Comparison of ENCODE assay signal across 8 mouse cellular contexts in genomic region chr4:134123680-134124551, GRCm38 (mm10). TPM values are rescaled to one million over a fixed set of nuclear protein-coding genes. Genes with fewer than 3 reads are reported as not detected.
DNase-seq lines count a peak whose midpoint lies in the region; ATAC-seq lines count a peak whose summit lies in the region.

No protein-coding gene starts in this region.

- ATAC-seq in midbrain, embryonic 11.5 days (ENCODE audit: low FRiP score): no peak
- ATAC-seq in midbrain, embryonic 13.5 days: no peak
- ATAC-seq in forebrain, embryonic 16.5 days: no peak
- no peak for ATAC-seq in intestine, embryonic 16.5 days
- no peak for ATAC-seq in liver, embryonic 13.5 days (ENCODE audit: low read depth)

- no peak overlapping the region for H3K27ac ChIP-seq in midbrain, embryonic 11.5 days (ENCODE audit: low read depth, low read length)
- no peak overlapping the region for H3K27ac ChIP-seq in midbrain, embryonic 13.5 days
- H3K27ac ChIP-seq in forebrain, embryonic 16.5 days (ENCODE audit: low read length): no peak overlapping the region
- no peak overlapping the region for H3K27ac ChIP-seq in intestine, embryonic 16.5 days (ENCODE audit: low read length)
- H3K27ac ChIP-seq in liver, embryonic 13.5 days: no peak overlapping the region; the same call in 1 of the 2 replicates

- H3K9me3 ChIP-seq in midbrain, embryonic 11.5 days (ENCODE audit: control insufficient read depth, low read length): no peaks in the 10 kb centered on the region
- no peaks in the 10 kb centered on the region for H3K9me3 ChIP-seq in midbrain, embryonic 13.5 days
- no peaks in the 10 kb centered on the region for H3K9me3 ChIP-seq in forebrain, embryonic 16.5 days (ENCODE audit: control insufficient read depth, low read length)
- H3K9me3 ChIP-seq in intestine, embryonic 16.5 days (ENCODE audit: control insufficient read depth, low read length): no peaks in the 10 kb centered on the region
- H3K9me3 ChIP-seq in liver, embryonic 13.5 days (replicated peaks): no peaks in the 10 kb centered on the region

- H3K9ac ChIP-seq in midbrain, embryonic 11.5 days (ENCODE audit: low read length): peak overlapping the region; percentile 37; the same call in 1 of the 2 replicates
- H3K9ac ChIP-seq in midbrain, embryonic 13.5 days (replicated peaks): no peak overlapping the region
- 0 out of 2 replicates have a peak overlapping the region, but pooled peaks have one; percentile 17 for H3K9ac ChIP-seq in forebrain, embryonic 16.5 days (replicated peaks; ENCODE audit: low read depth, low read length)
- no peak overlapping the region for H3K9ac ChIP-seq in intestine, embryonic 16.5 days (ENCODE audit: low read depth, low read length)
- H3K9ac ChIP-seq in liver, embryonic 13.5 days: peak overlapping the region; percentile 49

- DNase-seq in midbrain, embryonic 11.5 days (ENCODE audit: low spot score, missing footprints): peak; percentile 96
- peak; percentile 96 for DNase-seq in brain, adult 2 months (ENCODE audit: low read depth, low spot score)
- peak; percentile 48 for DNase-seq in liver, embryonic 13.5 days
- DNase-seq in retina, postnatal 1 day: peak; percentile 81
- no peak for DNase-seq in urinary bladder, postnatal 4 days (ENCODE audit: low spot score in 2 of 2)

- 24% methylated on average over 17 of the region's 17 CpGs for WGBS in midbrain, embryonic 11.5 days
- WGBS in midbrain, embryonic 13.5 days: 27% methylated on average over 17 of the region's 17 CpGs
- WGBS in forebrain, embryonic 16.5 days: 25% methylated on average over 17 of the region's 17 CpGs
- WGBS in intestine, embryonic 16.5 days: 22% methylated on average over 17 of the region's 17 CpGs
- 12% methylated on average over 17 of the region's 17 CpGs for WGBS in liver, embryonic 13.5 days (ENCODE audit: insufficient replicate concordance)

- H3K4me1 ChIP-seq in midbrain, embryonic 11.5 days (ENCODE audit: control insufficient read depth, insufficient read depth, low read length): peaks cover 10% of the 10 kb centered on the region
- H3K4me1 ChIP-seq in midbrain, embryonic 13.5 days (replicated peaks): peaks cover 27% of the 10 kb centered on the region
- peaks cover 19% of the 10 kb centered on the region for H3K4me1 ChIP-seq in forebrain, embryonic 16.5 days (replicated peaks; ENCODE audit: control insufficient read depth, insufficient read depth, low read length)
- peaks cover 46% of the 10 kb centered on the region for H3K4me1 ChIP-seq in intestine, embryonic 16.5 days (ENCODE audit: control insufficient read depth, insufficient read depth, low read length)
- H3K4me1 ChIP-seq in liver, embryonic 13.5 days (replicated peaks): peaks cover 72% of the 10 kb centered on the region

- H3K4me3 ChIP-seq in midbrain, embryonic 11.5 days (ENCODE audit: low read depth, low read length): no peak overlapping the region
- H3K4me3 ChIP-seq in midbrain, embryonic 13.5 days (replicated peaks): no peak overlapping the region
- H3K4me3 ChIP-seq in forebrain, embryonic 16.5 days (replicated peaks; ENCODE audit: low read length): no peak overlapping the region
- H3K4me3 ChIP-seq in intestine, embryonic 16.5 days (ENCODE audit: low read length): no peak overlapping the region
- H3K4me3 ChIP-seq in liver, embryonic 13.5 days (replicated peaks): no peak overlapping the region

- no peak overlapping the region for H3K4me2 ChIP-seq in midbrain, embryonic 11.5 days
- H3K4me2 ChIP-seq in midbrain, embryonic 13.5 days (replicated peaks): no peak overlapping the region
- peak overlapping the region; percentile 7; the same call in 1 of the 2 replicates for H3K4me2 ChIP-seq in forebrain, embryonic 16.5 days (ENCODE audit: low read length)
- H3K4me2 ChIP-seq in intestine, embryonic 16.5 days (ENCODE audit: low read depth, low read length): 0 out of 2 replicates have a peak overlapping the region, but pooled peaks have one; percentile 7
- peak overlapping the region; percentile 43 for H3K4me2 ChIP-seq in liver, embryonic 13.5 days

- no peaks in the 10 kb centered on the region for H3K27me3 ChIP-seq in midbrain, embryonic 11.5 days (ENCODE audit: control insufficient read depth, insufficient read depth, low read length)
- H3K27me3 ChIP-seq in midbrain, embryonic 13.5 days: no peaks in the 10 kb centered on the region
- H3K27me3 ChIP-seq in forebrain, embryonic 16.5 days (replicated peaks; ENCODE audit: control insufficient read depth, insufficient read depth, low read length): no peaks in the 10 kb centered on the region
- H3K27me3 ChIP-seq in intestine, embryonic 16.5 days (replicated peaks; ENCODE audit: control insufficient read depth, insufficient read depth, low read length): no peaks in the 10 kb centered on the region
- H3K27me3 ChIP-seq in liver, embryonic 13.5 days: no peaks in the 10 kb centered on the region

- no peaks in the 10 kb centered on the region for H3K36me3 ChIP-seq in midbrain, embryonic 11.5 days (ENCODE audit: control insufficient read depth, insufficient read depth, low read length)
- H3K36me3 ChIP-seq in midbrain, embryonic 13.5 days: peaks cover 4% of the 10 kb centered on the region; the same call in 1 of the 2 replicates
- H3K36me3 ChIP-seq in forebrain, embryonic 16.5 days (ENCODE audit: control insufficient read depth, insufficient read depth): no peaks in the 10 kb centered on the region
- no peaks in the 10 kb centered on the region; the same call in 1 of the 2 replicates for H3K36me3 ChIP-seq in intestine, embryonic 16.5 days (ENCODE audit: control insufficient read depth, insufficient read depth, low read length)
- H3K36me3 ChIP-seq in liver, embryonic 13.5 days: no peaks in the 10 kb centered on the region

RNA-seq across cellular contexts. Expression of gene Sh3bgrl3, which starts 4.7 kb away (rescaled TPM):
- 308 and 312 TPM in 2 replicates for polyA plus RNA-seq in midbrain, embryonic 11.5 days (2014; fragmentation: Nextera tagmentation; extraction: Ambion mirVana)
- 319 and 332 TPM in 2 replicates for polyA plus RNA-seq in midbrain, embryonic 13.5 days (2015; fragmentation: Nextera tagmentation; extraction: Ambion mirVana)
- 321 and 354 TPM in 2 replicates for polyA plus RNA-seq in forebrain, embryonic 16.5 days (2015; fragmentation: Nextera tagmentation; extraction: Ambion mirVana)
- polyA plus RNA-seq in intestine, embryonic 16.5 days (2015; fragmentation: Nextera tagmentation; extraction: Ambion mirVana): 428 and 452 TPM in 2 replicates
- polyA plus RNA-seq in liver, embryonic 13.5 days (2015; fragmentation: Nextera tagmentation; extraction: Ambion mirVana): 158 and 171 TPM in 2 replicates

RNA-seq across cellular contexts. Expression of gene Ubxn11, which starts 21.5 kb away (rescaled TPM):
- polyA plus RNA-seq in midbrain, embryonic 11.5 days (2014; fragmentation: Nextera tagmentation; extraction: Ambion mirVana): 3.0 and 4.7 TPM in 2 replicates
- 9.3 and 11.4 TPM in 2 replicates for polyA plus RNA-seq in midbrain, embryonic 13.5 days (2015; fragmentation: Nextera tagmentation; extraction: Ambion mirVana)
- 13.3 and 13.6 TPM in 2 replicates for polyA plus RNA-seq in forebrain, embryonic 16.5 days (2015; fragmentation: Nextera tagmentation; extraction: Ambion mirVana)
- polyA plus RNA-seq in intestine, embryonic 16.5 days (2015; fragmentation: Nextera tagmentation; extraction: Ambion mirVana): 4.3 and 5.6 TPM in 2 replicates
- polyA plus RNA-seq in liver, embryonic 13.5 days (2015; fragmentation: Nextera tagmentation; extraction: Ambion mirVana): 1.7 and 2.3 TPM in 2 replicates

RNA-seq across cellular contexts. Expression of gene Cd52, which starts 29.0 kb away (rescaled TPM):
- polyA plus RNA-seq in midbrain, embryonic 11.5 days (2014; fragmentation: Nextera tagmentation; extraction: Ambion mirVana): 4.3 and 4.7 TPM in 2 replicates
- polyA plus RNA-seq in midbrain, embryonic 13.5 days (2015; fragmentation: Nextera tagmentation; extraction: Ambion mirVana): 2.2 and 2.7 TPM in 2 replicates
- polyA plus RNA-seq in forebrain, embryonic 16.5 days (2015; fragmentation: Nextera tagmentation; extraction: Ambion mirVana): 0.91 and 1.4 TPM in 2 replicates
- polyA plus RNA-seq in intestine, embryonic 16.5 days (2015; fragmentation: Nextera tagmentation; extraction: Ambion mirVana): 27.8 and 28.4 TPM in 2 replicates
- polyA plus RNA-seq in liver, embryonic 13.5 days (2015; fragmentation: Nextera tagmentation; extraction: Ambion mirVana): 24.6 and 27.7 TPM in 2 replicates

Comparison
In these comparisons a context has a peak if more than half of its experiments do, and no peak if none do; other contexts are left out.
1. H3K9ac ChIP-seq: peak in midbrain, embryonic 11.5 days (single experiment), forebrain, embryonic 16.5 days (single experiment) and liver, embryonic 13.5 days (single experiment); none in midbrain, embryonic 13.5 days (single experiment) and intestine, embryonic 16.5 days (single experiment).
2. DNase-seq: peak in midbrain, embryonic 11.5 days (single experiment), brain, adult 2 months (single experiment), liver, embryonic 13.5 days (single experiment) and retina, postnatal 1 day (single experiment); none in urinary bladder, postnatal 4 days (0 of 2).
3. H3K4me2 ChIP-seq: peak in forebrain, embryonic 16.5 days (single experiment), intestine, embryonic 16.5 days (single experiment) and liver, embryonic 13.5 days (single experiment); none in midbrain, embryonic 11.5 days (single experiment) and midbrain, embryonic 13.5 days (single experiment).